ENCODE assay signal across 14 mouse cellular contexts in the genomic region with DNA sequence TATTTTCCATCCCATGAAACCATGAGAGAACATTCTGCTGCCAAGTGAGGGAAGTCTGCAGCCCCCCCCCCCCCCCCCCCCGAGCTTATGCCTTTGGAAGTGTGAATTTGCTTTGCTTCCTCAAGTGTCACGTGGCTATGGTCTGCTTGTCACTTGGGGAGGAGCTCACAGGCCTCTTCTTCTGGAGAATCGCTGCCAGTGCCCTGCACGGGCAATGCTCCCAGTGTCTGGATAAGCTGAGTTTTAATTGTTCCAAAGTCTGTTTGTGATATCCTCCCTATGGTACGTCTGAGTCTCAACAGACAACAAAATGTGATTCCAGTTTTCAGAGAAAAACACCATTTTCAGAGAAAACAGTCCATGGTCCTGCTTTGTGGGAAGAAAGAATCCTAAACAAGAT.
"Had no signal": no experiment of that assay in that cellular context is flagged by ENCODE, and none has a peak within 500 bp of the region (broad histone marks: within the 10 kb centered on the region; RNA-seq: fewer than 3 reads in every experiment).

No protein-coding gene starts in this region.

- H3K27ac ChIP-seq: kidney, embryonic 15.5 days; limb, embryonic 13.5 days; liver, embryonic 14.5 days; midbrain, embryonic 10.5 days; midbrain, embryonic 15.5 days; neural tube, embryonic 13.5 days had no signal

- H3K4me2 ChIP-seq: kidney, embryonic 15.5 days; limb, embryonic 13.5 days; midbrain, embryonic 15.5 days; neural tube, embryonic 13.5 days had no signal

- H3K4me1 ChIP-seq: kidney, embryonic 15.5 days; limb, embryonic 13.5 days; midbrain, embryonic 10.5 days; midbrain, embryonic 15.5 days; neural tube, embryonic 13.5 days had no signal

- H3K9ac ChIP-seq: kidney, embryonic 15.5 days; limb, embryonic 13.5 days; liver, embryonic 14.5 days; midbrain, embryonic 15.5 days; neural tube, embryonic 13.5 days had no signal

- H3K27me3 ChIP-seq: kidney, embryonic 15.5 days; limb, embryonic 13.5 days; midbrain, embryonic 15.5 days; neural tube, embryonic 13.5 days had no signal

- ATAC-seq: midbrain, embryonic 15.5 days had no signal

- H3K9me3 ChIP-seq: kidney, embryonic 15.5 days; limb, embryonic 13.5 days; midbrain, embryonic 10.5 days; midbrain, embryonic 15.5 days; neural tube, embryonic 13.5 days had no signal

- DNase-seq: kidney, postnatal 14 days; left cerebral cortex, postnatal 4 days; lung, adult 2 months; retina, postnatal 1 day; right cerebral cortex, postnatal 4 days; spleen, adult 18-20 months; thymus, adult 18-20 months; thymus, postnatal 14 days had no signal

- H3K4me3 ChIP-seq: kidney, embryonic 15.5 days; limb, embryonic 13.5 days; midbrain, embryonic 10.5 days; midbrain, embryonic 15.5 days; neural tube, embryonic 13.5 days had no signal

- H3K36me3 ChIP-seq: kidney, embryonic 15.5 days; limb, embryonic 13.5 days; midbrain, embryonic 10.5 days; midbrain, embryonic 15.5 days; neural tube, embryonic 13.5 days had no signal
